ENCODE assay signal across 10 mouse cellular contexts in the genomic region with DNA sequence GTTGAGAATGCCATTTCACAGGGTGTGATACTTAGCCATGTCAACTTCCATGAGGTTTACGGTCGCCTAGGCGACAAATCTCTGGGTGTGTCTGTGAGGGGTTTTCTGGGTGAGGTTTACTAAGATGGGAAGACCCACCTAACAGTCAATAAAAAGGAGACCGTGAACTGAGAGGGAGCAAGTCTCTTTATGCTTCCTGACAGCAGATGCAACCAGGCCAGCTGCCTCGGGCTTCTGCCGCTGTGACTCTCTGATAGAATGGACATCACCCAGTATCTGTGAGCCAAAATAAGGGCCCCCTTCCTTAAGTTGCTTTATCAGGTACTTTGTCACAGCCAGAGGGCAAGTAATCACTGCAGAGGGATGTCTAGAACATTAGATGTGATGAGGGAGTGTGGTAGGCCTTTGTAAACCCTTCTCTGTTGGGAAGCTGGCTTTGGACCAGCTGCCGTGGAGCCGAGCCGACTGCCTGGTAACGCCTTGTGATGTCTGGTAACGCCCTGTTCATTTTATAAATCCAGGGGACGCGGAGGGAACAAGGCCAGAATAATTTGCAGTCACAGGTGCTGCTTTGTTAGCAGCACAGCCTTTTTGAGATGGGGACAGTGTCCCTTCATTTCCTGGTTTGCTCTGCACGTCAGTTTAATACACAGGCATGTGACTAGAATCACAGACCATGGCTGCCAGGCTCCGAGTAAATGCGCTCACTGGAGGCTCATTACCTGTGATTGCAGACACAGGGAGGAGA. TPM values are rescaled to one million over a fixed set of nuclear protein-coding genes. Genes with fewer than 3 reads are reported as not detected.
DNase-seq lines count a peak whose midpoint lies in the region; ATAC-seq and TF ChIP-seq lines count a peak whose summit lies in the region.
"Had no signal": no experiment of that assay in that cellular context is flagged by ENCODE, and none has a peak within 500 bp of the region (broad histone marks: within the 10 kb centered on the region; RNA-seq: fewer than 3 reads in every experiment).

No protein-coding gene starts in this region.

- no peaks in the 10 kb centered on the region for H3K79me2 ChIP-seq in heart, adult 2 months (replicated peaks; ENCODE audit: control insufficient read depth, insufficient read depth, low read length)

- TF ChIP-seq EP300 in heart, adult 2 months (IDR thresholded peaks at IDR 0.05; ENCODE audit: insufficient read depth, low read depth, low read length): no peak

- peak overlapping the region; percentile 3; the same call in 1 of the 2 replicates for H3K27ac ChIP-seq in heart, adult 2 months
- peak overlapping the region; percentile 84 for H3K27ac ChIP-seq in forebrain, embryonic 14.5 days (ENCODE audit: low read depth, low read length)
- H3K27ac ChIP-seq: liver, embryonic 15.5 days had no signal

- no peaks in the 10 kb centered on the region for H3K9me3 ChIP-seq in forebrain, embryonic 14.5 days (replicated peaks; ENCODE audit: control insufficient read depth, low read length)
- H3K9me3 ChIP-seq: liver, embryonic 15.5 days had no signal

- 58% methylated on average over 16 of the region's 16 CpGs for WGBS in heart, adult 2 months
- WGBS in forebrain, embryonic 14.5 days: 24% methylated on average over 16 of the region's 16 CpGs

- DNase-seq in heart, adult 2 months: peak in 1 of 2 experiments; percentile 36
- DNase-seq in heart, postnatal 25 days (ENCODE audit: low spot score): no peak
- peak; percentile 88 for DNase-seq in forebrain, embryonic 14.5 days (ENCODE audit: low spot score)
- DNase-seq in layer of hippocampus, adult 9-11 months: peak; percentile 52
- no peak for DNase-seq in embryo, embryonic 11 days
- DNase-seq in adrenal gland, postnatal 14 days: no peak
- DNase-seq in thymus, adult 18-20 months: no peak
- DNase-seq: adrenal gland, adult 8-10 months had no signal

- no peak overlapping the region for H3K4me3 ChIP-seq in heart, adult 2 months
- no peak overlapping the region for H3K4me3 ChIP-seq in forebrain, embryonic 14.5 days (ENCODE audit: low read depth, low read length)
- H3K4me3 ChIP-seq: liver, embryonic 15.5 days had no signal

- peak overlapping the region; percentile 28 for H3K4me2 ChIP-seq in forebrain, embryonic 14.5 days (ENCODE audit: low read length)
- H3K4me2 ChIP-seq: liver, embryonic 15.5 days had no signal

- no peaks in the 10 kb centered on the region for H3K36me3 ChIP-seq in heart, adult 2 months (ENCODE audit: control insufficient read depth, insufficient read depth, low read length)
- H3K36me3 ChIP-seq in forebrain, embryonic 14.5 days (ENCODE audit: control insufficient read depth, insufficient read depth, low read length): no peaks in the 10 kb centered on the region
- H3K36me3 ChIP-seq: liver, embryonic 15.5 days had no signal

- intact Hi-C loops in heart, adult 2 months (cut with DNase I): loop anchor here (5.0 kb wide), 1 partner anchor 91 kb away; no protein-coding TSS in a partner anchor
- intact Hi-C loops in heart, postnatal 25 days (cut with DNase I): loop anchor here (5.0 kb wide), 1 partner anchor 59 kb away; a partner anchor contains a TSS

- ATAC-seq in cerebellum, adult (ENCODE audit: insufficient number of reproducible peaks, low FRiP score, low TSS enrichment): peak; percentile 8; the same call in 1 of the 2 replicates
- ATAC-seq in forebrain, embryonic 14.5 days: peak; percentile 53

- no peak for TF ChIP-seq POLR2A in heart, adult 2 months (IDR thresholded peaks at IDR 0.05; ENCODE audit: insufficient read depth, low read depth, low read length)

- H3K4me1 ChIP-seq in heart, adult 2 months (ENCODE audit: control insufficient read depth, insufficient read depth, low read length): peaks cover 5% of the 10 kb centered on the region
- H3K4me1 ChIP-seq in forebrain, embryonic 14.5 days (ENCODE audit: control insufficient read depth, insufficient read depth, low read length): peaks cover 39% of the 10 kb centered on the region
- H3K4me1 ChIP-seq: liver, embryonic 15.5 days had no signal

- no peak overlapping the region for H3K9ac ChIP-seq in heart, adult 2 months (ENCODE audit: low read depth, low read length)
- H3K9ac ChIP-seq in forebrain, embryonic 14.5 days (ENCODE audit: low read length): peak overlapping the region; percentile 33
- H3K9ac ChIP-seq: liver, embryonic 15.5 days had no signal

- no peak for TF ChIP-seq CTCF in heart, adult 2 months (IDR thresholded peaks at IDR 0.05)

- no peaks in the 10 kb centered on the region for H3K27me3 ChIP-seq in heart, adult 2 months (ENCODE audit: control insufficient read depth, insufficient read depth, low read length)
- no peaks in the 10 kb centered on the region for H3K27me3 ChIP-seq in forebrain, embryonic 14.5 days (replicated peaks; ENCODE audit: control insufficient read depth, insufficient read depth, low read length)
- H3K27me3 ChIP-seq: liver, embryonic 15.5 days had no signal

RNA-seq across cellular contexts. Expression of a gene that starts 58.8 kb away (rescaled TPM):
- 1 to 10 TPM; 4.9 to 5.3 TPM for total RNA-seq in heart, adult 2 months (2021)
- polyA plus RNA-seq in heart, adult 2 months (2012; rRNA removed): 6.9 and 10.8 TPM in 2 replicates
- total RNA-seq in heart, postnatal 25 days (2021): 1 to 10 TPM; 7.2 to 8.6 TPM
- 79.7 and 82.3 TPM in 2 replicates for polyA plus RNA-seq in forebrain, embryonic 14.5 days (2014; fragmentation: Nextera tagmentation; extraction: Ambion mirVana)
- total RNA-seq in adrenal gland, postnatal 14 days (2021): 38.2 and 39.1 TPM in 2 replicates

Comparison
In these comparisons a context has a peak if more than half of its experiments do, and no peak if none do; other contexts are left out.
1. DNase-seq: peak in forebrain, embryonic 14.5 days (single experiment) and layer of hippocampus, adult 9-11 months (single experiment); none in heart, postnatal 25 days (single experiment), embryo, embryonic 11 days (single experiment), adrenal gland, postnatal 14 days (single experiment) and thymus, adult 18-20 months (0 of 2).